Mouse (Mus musculus): ENCODE measurements around the gene Rexo5. TPM values are rescaled to one million over a fixed set of nuclear protein-coding genes. Genes with fewer than 3 reads are reported as not detected.

Rexo5 gene
- total RNA-seq, 2 experiments from 2014 or later, result 3.5 to 6.0 TPM

DNA sequence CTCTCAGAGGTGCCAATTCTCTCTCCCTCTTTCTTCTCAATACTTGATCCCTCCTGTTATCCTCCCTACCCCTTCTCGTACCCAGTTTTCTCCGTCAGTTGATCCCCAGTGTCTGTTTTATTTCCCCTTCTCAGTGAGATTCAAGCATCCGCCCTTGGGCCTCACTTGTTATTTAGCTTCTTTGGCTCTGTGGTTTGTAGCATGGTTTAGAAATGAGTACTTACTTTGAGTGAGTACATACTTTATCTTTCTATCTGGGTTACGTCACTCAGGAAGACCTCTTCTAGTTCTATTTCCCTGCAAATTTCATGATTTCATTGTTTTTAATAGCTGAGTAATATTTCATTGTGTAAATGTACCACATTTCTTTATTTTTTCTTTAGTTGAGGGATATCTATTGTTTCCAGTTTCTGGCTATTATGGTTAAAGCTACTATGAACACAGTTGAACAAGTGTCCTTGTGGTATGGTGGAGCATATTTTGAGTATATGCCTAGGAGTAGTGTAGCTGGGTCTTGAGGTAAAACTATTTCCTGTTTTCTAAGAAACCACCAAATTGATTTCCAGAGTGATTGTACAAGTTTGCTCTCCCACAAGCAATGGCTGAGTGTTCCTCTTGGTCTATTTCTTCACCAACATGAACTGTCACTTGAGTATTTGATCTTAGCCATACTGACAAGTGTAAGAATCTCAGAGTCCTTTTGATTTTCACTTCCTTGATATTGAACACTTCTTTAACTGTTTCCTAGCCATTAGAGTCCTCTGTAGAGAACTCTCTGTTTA, 42.4 kb downstream of the Rexo5 start:
- DNase-seq, result no peak
- intact Hi-C loops (cut with DNase I), result no loop called here

DNA sequence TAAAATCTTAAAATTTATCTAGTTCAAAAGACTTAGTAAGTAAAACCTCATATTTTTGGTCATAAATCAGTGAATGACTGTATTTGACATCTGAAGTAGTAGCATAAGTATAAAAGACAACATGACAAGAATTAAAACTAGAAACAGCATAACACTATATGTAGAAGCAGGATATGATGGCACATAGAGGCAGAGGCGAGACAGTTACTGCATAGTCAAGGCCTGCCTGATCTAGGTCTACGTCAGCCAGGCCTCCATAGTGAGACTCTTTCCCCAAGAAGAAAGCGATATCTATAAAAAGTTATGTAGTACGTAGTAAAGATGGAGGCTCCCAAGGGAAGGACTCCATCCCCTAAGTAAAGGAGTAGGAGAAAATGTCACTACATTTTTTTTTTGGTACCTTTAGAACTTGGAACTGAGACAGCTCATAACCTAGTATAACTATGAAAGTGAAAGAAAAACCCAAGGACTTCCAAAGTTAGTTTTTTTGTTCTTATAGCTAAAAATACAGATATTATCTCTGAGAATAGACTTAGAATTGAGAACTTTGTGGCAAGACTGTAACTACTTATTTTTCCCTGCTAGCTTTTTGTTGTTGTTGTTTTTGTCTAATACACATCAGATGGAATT, 48.1 kb downstream of the Rexo5 start:
- DNase-seq, result no peak
- intact Hi-C loops (cut with DNase I), result no loop called here

DNA sequence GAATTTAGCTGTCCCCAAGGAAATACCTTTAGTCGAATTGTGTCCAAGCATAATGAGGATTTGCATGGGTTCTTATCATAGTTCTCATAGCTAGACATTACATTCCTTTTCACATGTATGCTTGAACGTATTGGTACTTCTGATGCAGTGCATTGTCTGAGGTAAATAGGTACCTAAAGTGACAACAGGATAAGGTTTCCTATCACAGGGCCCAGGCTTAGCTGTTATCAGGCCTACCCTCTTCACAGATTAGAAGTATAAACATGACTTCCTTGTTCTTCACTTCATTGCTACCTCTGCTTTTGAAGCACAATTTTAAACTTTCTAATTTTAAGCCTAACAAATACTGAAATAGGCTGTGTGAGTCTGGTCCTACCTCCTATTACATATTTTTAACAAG, 51.7 kb downstream of the Rexo5 start:
- intact Hi-C loops (cut with DNase I), result loop anchor here (5.0 kb wide), 1 partner anchor 482 kb away; the partner anchor contains the start of gene Abca15

GRCm38 (mm10) chr7:119847396-119847795, 53.6 kb downstream of the Rexo5 start:
- intact Hi-C loops (cut with DNase I), result loop anchor here (5.0 kb wide), 1 partner anchor 480 kb away; the partner anchor contains the start of gene Abca15
- DNase-seq, result no peak

More for the DNA sequence above, 51.7 kb downstream of the Rexo5 start:
- DNase-seq, result no peak

GRCm38 (mm10) chr7:119849096-119849495, 55.3 kb downstream of the Rexo5 start:
- peak; percentile 64 to 85 for DNase-seq
- intact Hi-C loops (cut with DNase I), result loop anchor here (1.0 to 5.0 kb wide), 5 partner anchors 206 to 478 kb away; partner anchors contain the start of genes Abca14, Abca15 and Crym

DNA sequence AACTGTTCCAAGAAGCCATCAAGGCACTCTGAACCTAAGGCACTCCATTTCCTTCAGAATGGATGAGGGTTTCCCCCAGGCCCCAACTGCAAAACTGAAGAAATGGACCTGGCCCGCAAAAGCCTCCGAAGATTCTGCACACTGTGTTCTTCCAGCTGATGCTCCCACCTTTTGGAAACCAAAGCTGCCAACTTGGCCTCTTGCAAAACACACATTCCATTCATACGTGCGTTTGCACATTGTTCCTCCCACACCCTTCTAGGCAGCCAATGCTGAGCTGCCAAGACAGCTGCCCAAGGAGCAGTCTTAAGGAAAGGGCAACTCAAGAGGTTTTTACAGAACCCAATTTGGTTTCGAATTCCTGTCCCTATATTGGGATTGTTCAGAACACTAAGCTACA, 56.9 kb downstream of the Rexo5 start:
- intact Hi-C loops (cut with DNase I), result no loop called here
- peak; percentile 43 to 44 for DNase-seq

DNA sequence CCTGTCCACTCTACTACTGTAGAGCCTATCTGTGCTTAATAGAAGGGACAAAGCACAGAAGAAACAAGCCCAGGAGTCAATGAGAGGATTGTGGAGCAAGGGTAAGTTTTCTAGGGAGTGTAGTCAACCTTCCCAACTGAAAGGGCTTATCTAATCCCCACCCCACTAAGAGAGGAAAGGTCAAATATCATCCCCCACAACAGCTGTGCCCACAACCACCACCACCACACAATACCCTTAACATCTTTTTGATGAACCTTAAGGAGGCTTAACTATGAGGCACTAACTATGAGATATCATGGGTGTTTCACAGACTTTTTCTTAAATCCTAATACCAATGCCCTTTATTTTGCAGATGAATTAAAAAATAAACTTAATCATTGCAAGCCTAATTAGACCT, 58.7 kb downstream of the Rexo5 start:
- no peak for DNase-seq
- intact Hi-C loops (cut with DNase I), result no loop called here

DNA sequence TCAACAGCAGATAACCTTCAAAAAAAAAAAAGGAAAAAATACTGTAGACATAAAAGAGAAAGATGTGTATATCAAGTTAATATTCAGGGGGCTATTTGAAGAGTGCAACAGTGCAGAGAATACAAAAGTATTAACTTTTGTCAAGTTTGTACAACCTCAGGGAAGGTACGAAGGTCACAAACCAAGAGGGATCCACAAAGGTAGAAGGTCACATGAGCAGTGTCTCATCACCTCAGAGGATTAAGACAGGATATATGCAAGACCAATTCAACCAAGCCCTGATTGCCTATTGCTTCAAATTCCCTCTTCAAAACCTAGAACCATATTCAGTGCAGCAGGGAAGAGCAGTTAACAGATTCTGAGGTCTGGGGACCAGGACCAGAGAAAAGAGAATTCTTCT, 59.4 kb downstream of the Rexo5 start:
- no peak for DNase-seq
- intact Hi-C loops (cut with DNase I), result no loop called here

- intact Hi-C loops (cut with DNase I), result no loop called here
- DNase-seq, result no peak
These were observed 60.6 kb downstream of the Rexo5 start for GRCm38 (mm10) chr7:119854362-119854761.

DNA sequence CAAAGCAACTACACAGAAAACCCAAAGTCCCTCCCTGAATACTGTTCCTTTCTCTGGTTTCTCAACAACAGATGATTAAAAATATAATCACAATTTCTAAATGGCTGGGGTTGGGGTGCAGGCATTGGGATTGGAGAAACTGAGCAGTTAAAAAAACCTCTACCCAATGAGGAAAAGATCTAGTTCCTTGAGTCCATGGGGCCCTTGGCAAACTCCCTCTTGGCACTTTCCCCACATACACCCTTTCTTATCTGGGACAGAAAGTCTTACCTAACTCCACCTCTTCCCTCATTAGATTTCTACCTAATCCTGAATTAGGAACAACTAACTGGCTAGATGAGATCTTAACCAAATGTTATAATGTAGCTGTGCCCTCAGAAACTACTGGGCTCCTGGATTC, 61.2 kb downstream of the Rexo5 start:
- no peak for DNase-seq
- intact Hi-C loops (cut with DNase I), result no loop called here

DNA sequence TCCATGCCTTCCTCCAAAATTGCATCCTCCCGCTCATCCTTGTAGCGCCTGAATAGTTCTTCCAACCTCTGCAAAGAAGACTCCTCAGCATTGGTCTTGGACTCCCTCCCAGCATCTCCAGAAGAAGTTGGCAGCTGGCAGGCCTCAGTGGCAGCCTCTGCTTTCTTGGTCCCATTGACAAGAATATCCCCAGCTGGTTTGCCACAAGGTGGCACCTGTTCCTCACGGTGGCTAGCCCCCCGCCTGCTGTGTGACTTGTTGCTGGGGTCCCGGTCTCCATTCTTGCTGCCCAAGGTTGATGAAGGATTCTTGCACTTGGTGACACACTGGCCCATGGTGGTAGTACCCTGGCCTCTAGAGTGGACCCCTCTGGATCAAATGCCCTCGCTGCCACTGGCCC, 65.7 kb downstream of the Rexo5 start:
- intact Hi-C loops (cut with DNase I), result no loop called here
- peak in 1 of 2 experiments; percentile 23 for DNase-seq

DNA sequence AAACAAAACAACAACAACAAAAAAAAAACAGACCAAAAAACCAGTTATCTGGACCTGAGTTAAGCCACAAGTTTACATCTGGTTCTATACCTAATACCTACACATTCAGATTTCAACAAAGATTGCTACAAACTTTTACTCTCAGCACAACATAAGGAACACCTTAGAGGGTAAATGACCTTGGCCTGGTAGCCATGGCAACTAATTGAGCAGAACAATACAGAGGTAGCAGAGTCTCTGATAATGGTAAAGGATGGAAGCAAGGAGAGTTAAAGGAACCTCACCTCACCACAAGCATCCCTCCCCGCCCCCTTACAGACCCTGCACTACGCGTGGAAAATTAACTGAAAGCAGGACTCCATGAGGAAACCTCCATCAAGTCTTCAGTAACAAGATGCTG, 66.3 kb downstream of the Rexo5 start:
- intact Hi-C loops (cut with DNase I), result no loop called here
- DNase-seq, result no peak

DNA sequence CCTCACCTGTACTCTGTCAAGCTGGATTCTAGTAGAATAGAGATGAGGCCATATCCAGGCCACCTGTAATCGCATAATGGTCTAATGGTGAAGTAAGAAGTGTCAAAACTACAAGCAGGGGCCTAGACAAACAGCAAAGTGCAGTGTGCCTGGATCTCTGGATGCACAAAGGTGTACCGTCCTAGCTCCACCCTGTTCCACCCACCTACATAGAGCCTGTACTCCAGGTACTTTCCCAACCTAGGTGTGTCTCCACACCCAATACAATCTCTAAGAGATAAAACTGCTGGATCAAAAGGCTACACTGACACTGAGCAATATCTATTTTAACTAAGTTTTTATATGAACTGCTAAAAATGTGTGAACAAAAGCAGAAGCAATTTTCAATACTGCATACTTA, 66.7 kb downstream of the Rexo5 start:
- intact Hi-C loops (cut with DNase I), result no loop called here

DNA sequence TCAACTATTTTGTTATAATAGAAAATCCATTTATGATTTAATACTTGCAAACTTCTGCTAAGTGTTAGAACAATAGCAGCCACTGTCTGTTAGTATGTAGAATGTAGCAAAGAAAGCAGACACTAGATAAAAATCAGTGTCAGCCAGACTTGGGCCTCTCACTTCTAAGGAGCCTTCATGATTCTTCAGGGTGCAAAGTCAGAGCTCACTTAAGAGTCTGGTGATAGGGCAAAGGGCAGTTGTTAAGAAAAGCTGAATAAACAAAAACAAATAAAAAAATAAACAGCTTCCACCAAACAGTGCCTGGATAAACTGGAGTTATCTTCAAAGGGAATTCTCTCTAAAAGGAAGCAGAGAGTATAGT, 67.1 kb downstream of the Rexo5 start:
- DNase-seq, result no peak
- intact Hi-C loops (cut with DNase I), result no loop called here

More for the DNA sequence above, 66.7 kb downstream of the Rexo5 start:
- no peak for DNase-seq

DNA sequence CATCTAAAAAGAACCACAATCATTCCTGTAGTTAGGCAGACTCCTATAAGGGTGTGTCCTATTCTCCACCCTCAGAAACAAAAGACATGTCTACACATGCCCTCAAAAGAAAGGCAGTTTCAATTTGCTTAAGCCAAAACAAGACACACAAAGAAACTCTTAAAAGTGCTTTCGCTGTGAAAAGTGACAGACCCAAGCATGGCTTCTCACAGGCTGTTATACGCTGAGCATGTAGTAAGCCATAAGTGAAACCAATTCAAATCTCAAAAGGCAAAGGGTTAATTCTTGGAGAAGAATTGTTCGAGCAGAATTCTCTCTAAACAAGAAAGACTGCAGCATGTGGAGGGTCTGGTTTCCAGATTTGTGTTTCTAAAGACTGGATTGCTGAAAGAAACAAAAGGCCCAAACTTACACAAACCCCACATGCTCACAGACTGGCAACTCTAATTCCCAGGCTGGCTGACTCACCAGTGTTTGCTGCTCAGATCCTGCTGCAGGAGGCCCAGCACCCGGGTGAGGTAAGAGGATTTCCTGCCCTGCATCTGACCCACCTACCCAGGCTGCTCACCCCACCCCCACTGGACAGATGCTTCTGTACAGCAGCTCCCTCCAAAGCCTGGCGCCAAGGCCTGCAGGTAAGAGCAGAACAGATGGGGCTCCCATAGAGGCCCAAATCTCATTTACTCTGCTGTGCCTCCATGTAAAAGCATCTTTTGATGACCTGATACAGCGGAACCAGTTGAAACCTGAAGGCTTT, 67.7 kb downstream of the Rexo5 start:
- intact Hi-C loops (cut with DNase I), result no loop called here
- DNase-seq, result peak; percentile 50 to 62

DNA sequence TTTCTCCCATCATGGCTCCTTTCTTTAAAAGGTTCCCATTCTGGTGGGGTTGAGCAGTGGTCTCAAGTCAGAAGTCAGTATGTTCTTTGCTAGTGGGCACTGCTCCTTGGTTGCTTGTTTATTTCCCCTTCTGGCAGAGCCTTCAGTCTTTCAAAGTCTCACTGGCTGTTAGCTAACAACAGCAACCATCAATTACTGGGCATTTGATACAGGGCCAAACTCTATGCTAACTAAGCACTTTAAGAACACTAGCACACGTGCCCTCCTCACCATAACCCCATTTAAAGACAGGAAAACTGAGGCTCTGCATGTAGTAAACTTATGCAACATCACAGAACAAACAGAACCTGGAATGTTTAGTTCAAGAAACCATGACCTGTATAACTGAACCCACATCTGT, 68.4 kb downstream of the Rexo5 start:
- intact Hi-C loops (cut with DNase I), result no loop called here
- no peak for DNase-seq

- no peak for DNase-seq
- intact Hi-C loops (cut with DNase I), result no loop called here
These were observed 70.7 kb downstream of the Rexo5 start for GRCm38 (mm10) chr7:119864500-119864899.

GRCm38 (mm10) chr7:119866136-119866535, 72.3 kb downstream of the Rexo5 start:
- intact Hi-C loops (cut with DNase I), result no loop called here
- no peak for DNase-seq

DNA sequence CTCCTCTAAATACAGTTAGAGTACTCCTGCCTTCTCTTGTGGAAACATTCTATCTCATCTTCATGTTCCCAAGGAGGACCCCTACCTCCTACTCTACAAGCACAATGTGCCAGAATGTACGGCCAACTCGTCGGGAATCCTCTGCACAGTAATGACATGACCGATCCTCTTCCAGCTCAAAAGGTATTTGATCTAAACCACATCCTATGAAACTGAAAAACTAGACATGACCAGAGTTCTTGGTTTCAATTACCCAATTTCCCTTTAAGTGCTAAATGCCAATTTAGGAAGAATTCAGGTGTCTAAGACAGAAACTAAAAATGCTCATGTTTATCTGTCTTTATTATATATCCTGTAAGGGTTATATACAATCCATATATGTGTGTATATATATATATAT, 78.4 kb downstream of the Rexo5 start:
- intact Hi-C loops (cut with DNase I), result no loop called here
- no peak for DNase-seq

DNA sequence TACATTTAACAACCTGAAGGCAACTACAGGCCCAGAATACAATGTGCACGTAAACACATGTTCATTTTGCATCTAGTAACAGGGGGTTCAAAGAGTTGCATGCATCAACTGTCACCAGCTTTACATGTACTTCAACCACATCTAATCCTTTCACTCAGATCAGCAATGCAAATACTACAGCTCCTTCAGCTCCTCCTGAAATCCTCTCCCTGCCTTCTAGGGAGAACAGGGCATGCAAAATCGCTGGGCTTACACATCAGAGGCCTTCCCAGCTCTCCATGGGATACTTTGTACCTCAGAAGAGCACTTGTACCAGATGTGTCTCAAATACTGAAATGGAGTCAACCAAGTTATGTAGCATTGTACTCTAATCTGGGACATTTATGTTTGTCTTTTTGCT, 79.2 kb downstream of the Rexo5 start:
- intact Hi-C loops (cut with DNase I), result no loop called here
- no peak for DNase-seq

DNA sequence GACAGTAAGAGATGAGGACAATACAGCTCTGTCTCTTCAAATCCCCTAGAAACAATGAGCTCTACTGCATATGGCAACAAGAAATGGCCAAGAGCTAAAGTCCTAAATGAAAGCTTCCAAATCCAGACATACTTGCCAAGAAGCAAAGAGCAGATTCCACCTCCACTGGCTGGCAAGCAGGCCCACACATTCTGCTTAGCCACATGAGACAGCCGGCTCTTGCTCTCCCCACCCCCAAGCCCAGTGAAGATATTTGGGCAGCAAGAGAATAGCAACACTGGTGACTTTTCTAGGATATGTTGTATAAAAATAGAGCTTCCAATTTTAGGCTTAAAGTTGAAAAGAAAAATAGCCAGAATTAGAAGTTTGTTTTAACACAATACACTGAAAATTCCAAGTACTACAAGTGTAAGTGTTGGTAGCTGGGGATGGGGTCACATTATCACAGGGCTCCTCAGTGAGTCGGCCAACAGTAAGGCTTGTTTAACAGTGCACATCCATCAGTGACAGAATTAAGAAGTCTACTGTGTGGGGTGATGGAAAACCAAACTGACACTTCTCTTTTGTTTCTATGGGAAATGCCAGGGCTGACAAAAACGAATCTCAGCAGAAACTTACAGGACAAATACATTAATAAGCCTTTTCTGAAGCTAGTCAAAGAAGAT, 82.1 kb downstream of the Rexo5 start:
- intact Hi-C loops (cut with DNase I), result no loop called here
- DNase-seq, result peak; percentile 34 to 43
